In genomic region chr17:32506729-32507245, GRCm38 (mm10) we compare ENCODE assay signal across 8 mouse cellular contexts. TPM values are rescaled to one million over a fixed set of nuclear protein-coding genes. Genes with fewer than 3 reads are reported as not detected.
DNase-seq lines count a peak whose midpoint lies in the region; ATAC-seq and TF ChIP-seq lines count a peak whose summit lies in the region.

No protein-coding gene starts in this region.

- H3K9me3 ChIP-seq in ES-E14 (ENCODE audit: control insufficient read depth, insufficient read depth, low read depth, low read length), result no peaks in the 10 kb centered on the region
- H3K9me3 ChIP-seq in heart, embryonic 15.5 days (replicated peaks), result no peaks in the 10 kb centered on the region
- H3K9me3 ChIP-seq in limb, embryonic 15.5 days, result no peaks in the 10 kb centered on the region
- H3K9me3 ChIP-seq in stomach, embryonic 14.5 days (ENCODE audit: control insufficient read depth, low read depth, low read length), result no peaks in the 10 kb centered on the region

- H3K4me1 ChIP-seq in ES-E14 (ENCODE audit: control insufficient read depth in 2 of 2, insufficient read depth in 2 of 2, low read length in 2 of 2, poor library complexity in 1 of 2), result peaks cover 0 to 5% of the 10 kb centered on the region in 2 experiments; a peak in 1 of 4 replicates
- H3K4me1 ChIP-seq in heart, embryonic 15.5 days (replicated peaks), result peaks cover 24% of the 10 kb centered on the region
- peaks cover 18% of the 10 kb centered on the region for H3K4me1 ChIP-seq in limb, embryonic 15.5 days
- peaks cover 4% of the 10 kb centered on the region; the same call in 1 of the 2 replicates for H3K4me1 ChIP-seq in stomach, embryonic 14.5 days (ENCODE audit: control insufficient read depth, insufficient read depth, low read length)

- peak overlapping the region; percentile 89 for H3K4me2 ChIP-seq in heart, embryonic 15.5 days
- peak overlapping the region; percentile 79 for H3K4me2 ChIP-seq in limb, embryonic 15.5 days
- peak overlapping the region; percentile 73 for H3K4me2 ChIP-seq in stomach, embryonic 14.5 days (replicated peaks; ENCODE audit: low read depth, low read length)

- H3K27ac ChIP-seq in ES-E14 (ENCODE audit: insufficient read depth, low read depth, low read length, poor library complexity, severe bottlenecking), result no peak overlapping the region
- peak overlapping the region; percentile 92 for H3K27ac ChIP-seq in heart, embryonic 15.5 days
- peak overlapping the region; percentile 78 for H3K27ac ChIP-seq in limb, embryonic 15.5 days
- H3K27ac ChIP-seq in stomach, embryonic 14.5 days (ENCODE audit: low read length), result peak overlapping the region; percentile 17; the same call in 1 of the 2 replicates

- peak; percentile 93 for DNase-seq in heart, adult 11 months
- no peak for DNase-seq in heart, adult 8-10 months (ENCODE audit: low spot score)
- DNase-seq in ES-E14 (ENCODE audit: low read depth, low spot score), result no peak
- DNase-seq in thymus, postnatal 25 days, result no peak
- DNase-seq in right cerebral cortex, adult 18-20 months, result no peak

- in situ Hi-C loops in ES-E14 (cut with MboI; ENCODE audit: low sequenced_read_pairs in 2 of 2, unreplicated experiment in 2 of 2), result no loop called here

- H3K27me3 ChIP-seq in heart, embryonic 15.5 days, result no peaks in the 10 kb centered on the region
- no peaks in the 10 kb centered on the region for H3K27me3 ChIP-seq in limb, embryonic 15.5 days
- H3K27me3 ChIP-seq in stomach, embryonic 14.5 days (ENCODE audit: control insufficient read depth, insufficient read depth, low read length), result no peaks in the 10 kb centered on the region

- H3K36me3 ChIP-seq in ES-E14 (ENCODE audit: control insufficient read depth, insufficient read depth, low read length, poor library complexity, severe bottlenecking), result no peaks in the 10 kb centered on the region
- H3K36me3 ChIP-seq in heart, embryonic 15.5 days, result peaks cover 9% of the 10 kb centered on the region; the same call in 1 of the 2 replicates
- peaks cover 12% of the 10 kb centered on the region for H3K36me3 ChIP-seq in limb, embryonic 15.5 days
- no peaks in the 10 kb centered on the region for H3K36me3 ChIP-seq in stomach, embryonic 14.5 days (ENCODE audit: control insufficient read depth, insufficient read depth, low read length)

- ATAC-seq in heart, embryonic 15.5 days (replicated peaks; ENCODE audit: insufficient number of reproducible peaks, insufficient read depth, low FRiP score, low read depth), result no peak
- peak; percentile 30; the same call in 1 of the 2 replicates for ATAC-seq in limb, embryonic 15.5 days (ENCODE audit: insufficient number of reproducible peaks, low FRiP score, low TSS enrichment, low read depth)
- no peak for ATAC-seq in stomach, embryonic 14.5 days (ENCODE audit: insufficient number of reproducible peaks, insufficient read depth, low FRiP score, low read depth)

- peak overlapping the region; percentile 59 to 93 for H3K4me3 ChIP-seq in ES-E14 (ENCODE audit: insufficient read depth in 1 of 2, low read depth in 1 of 2, low read length in 2 of 2, poor library complexity in 1 of 2, severe bottlenecking in 1 of 2)
- peak overlapping the region; percentile 59 for H3K4me3 ChIP-seq in heart, embryonic 15.5 days
- peak overlapping the region; percentile 52 for H3K4me3 ChIP-seq in limb, embryonic 15.5 days
- H3K4me3 ChIP-seq in stomach, embryonic 14.5 days (ENCODE audit: low read depth, low read length), result peak overlapping the region; percentile 38

- H3K9ac ChIP-seq in ES-E14 (ENCODE audit: insufficient read depth, low read depth, low read length, poor library complexity, severe bottlenecking), result peak overlapping the region; percentile 53
- H3K9ac ChIP-seq in heart, embryonic 15.5 days, result peak overlapping the region; percentile 48
- H3K9ac ChIP-seq in limb, embryonic 15.5 days, result peak overlapping the region; percentile 50
- H3K9ac ChIP-seq in stomach, embryonic 14.5 days (replicated peaks; ENCODE audit: low read depth, low read length), result peak overlapping the region; percentile 7; the same call in 1 of the 2 replicates

- WGBS in heart, embryonic 15.5 days, result 38% methylated on average over 9 of the region's 9 CpGs
- WGBS in limb, embryonic 15.5 days, result 21% methylated on average over 9 of the region's 9 CpGs
- WGBS in stomach, embryonic 14.5 days, result 35% methylated on average over 9 of the region's 9 CpGs

TF ChIP-seq in ES-E14, 5 proteins besides CTCF, POLR2A, EP300 and RAD21:
- TF ChIP-seq ZNF384 (IDR thresholded peaks at IDR 0.05; ENCODE audit: low read depth, low read length) (no peak), ZC3H11A (IDR thresholded peaks at IDR 0.05; ENCODE audit: borderline replicate concordance, low read depth, low read length) (no peak), MAFK (IDR thresholded peaks at IDR 0.05; ENCODE audit: insufficient read depth, low read depth, low read length) (no peak), HCFC1 (IDR thresholded peaks at IDR 0.05; ENCODE audit: borderline replicate concordance, insufficient read depth, low read length) (no peak), CHD2 (IDR thresholded peaks at IDR 0.05; ENCODE audit: low read depth, low read length) (no peak)

RNA-seq across cellular contexts. Expression of gene Cyp4f17, which starts 0.9 kb away (rescaled TPM):
- 1 to 10 TPM; 4.8 to 9.0 (median 7.8) TPM for total RNA-seq in heart, adult 8-10 months (2022)
- total RNA-seq in ES-E14 (2012; rRNA removed), result 7.2 and 13.7 TPM in 2 replicates
- polyA plus RNA-seq in heart, embryonic 15.5 days (2015; fragmentation: Nextera tagmentation; extraction: Ambion mirVana), result 7.0 and 7.3 TPM in 2 replicates
- 12.6 and 12.9 TPM in 2 replicates for polyA plus RNA-seq in limb, embryonic 15.5 days (2015; fragmentation: Nextera tagmentation; extraction: Ambion mirVana)
- 10.1 and 10.6 TPM in 2 replicates for polyA plus RNA-seq in stomach, embryonic 14.5 days (2014; fragmentation: Nextera tagmentation; extraction: Ambion mirVana)

RNA-seq across cellular contexts. Expression of gene Cyp4f16, which starts 29.6 kb away (rescaled TPM):
- total RNA-seq in heart, adult 8-10 months (2022), result 1 to 10 TPM; 6.5 to 9.8 (median 7.3) TPM
- total RNA-seq in ES-E14 (2012; rRNA removed), result 20.8 and 44.2 TPM in 2 replicates
- polyA plus RNA-seq in heart, embryonic 15.5 days (2015; fragmentation: Nextera tagmentation; extraction: Ambion mirVana), result 15.2 and 18.9 TPM in 2 replicates
- polyA plus RNA-seq in limb, embryonic 15.5 days (2015; fragmentation: Nextera tagmentation; extraction: Ambion mirVana), result 19.7 and 20.9 TPM in 2 replicates
- polyA plus RNA-seq in stomach, embryonic 14.5 days (2014; fragmentation: Nextera tagmentation; extraction: Ambion mirVana), result 19.9 and 21.6 TPM in 2 replicates

RNA-seq across cellular contexts. Expression of gene Cyp4f39, which starts 54.3 kb away (rescaled TPM):
- total RNA-seq in heart, adult 8-10 months (2022), result under 1 TPM in 1 of 4 experiments, not detected in 3; 0.23 TPM
- total RNA-seq in ES-E14 (2012; rRNA removed), result 2.8 and 4.8 TPM in 2 replicates
- polyA plus RNA-seq in heart, embryonic 15.5 days (2015; fragmentation: Nextera tagmentation; extraction: Ambion mirVana), result 0.49 and 0.58 TPM in 2 replicates
- 51.7 and 53.4 TPM in 2 replicates for polyA plus RNA-seq in limb, embryonic 15.5 days (2015; fragmentation: Nextera tagmentation; extraction: Ambion mirVana)
- polyA plus RNA-seq in stomach, embryonic 14.5 days (2014; fragmentation: Nextera tagmentation; extraction: Ambion mirVana), result 0.34 and 0.45 TPM in 2 replicates

Comparison
In these comparisons a context has a peak if more than half of its experiments do, and no peak if none do; other contexts are left out.
1. RNA of gene Cyp4f39, which starts 54.3 kb away (polyA plus RNA-seq): 51.7 to 53.4 TPM in limb, embryonic 15.5 days; 0.49 to 0.58 TPM in heart, embryonic 15.5 days and 0.34 to 0.45 TPM in stomach, embryonic 14.5 days; every median in the first group is over 10 times any median in the second.
2. Peak in every context shown above with its lines, with median percentiles within 50 percentile points of each other: H3K4me3 ChIP-seq, H3K9ac ChIP-seq and H3K4me2 ChIP-seq.